Mouse (Mus musculus): ENCODE data around the gene Lrp10. TPM values are rescaled to one million over a fixed set of nuclear protein-coding genes. Genes with fewer than 3 reads are reported as not detected.

Lrp10 gene
- 24.5 and 26.6 TPM in 2 replicates for polyA plus RNA-seq (2014; fragmentation: Nextera tagmentation; extraction: Ambion mirVana)

DNA sequence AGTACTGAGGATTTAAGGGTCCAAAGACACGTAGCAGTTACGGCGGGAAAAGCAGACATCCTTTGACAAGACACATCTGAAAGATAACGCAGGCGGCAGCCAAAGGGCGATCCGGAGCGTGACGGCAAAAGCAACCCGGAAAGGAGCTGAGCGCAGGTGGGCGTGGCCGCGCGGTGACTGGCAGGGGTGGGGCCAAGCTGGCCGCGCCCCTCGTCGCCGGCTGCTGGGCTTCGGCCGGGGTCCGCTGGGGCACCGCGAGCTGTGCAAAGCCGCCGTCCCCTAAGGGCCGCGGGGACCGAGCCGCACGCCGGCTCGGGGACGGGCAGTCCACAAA lies at the start of gene Lrp10:
Lrp10 (plus strand) TSS at position 179 of the 334 bp plus-strand sequence.
- DNase-seq (ENCODE audit: low spot score) (peak; percentile 89), ATAC-seq (ENCODE audit: insufficient read depth, low FRiP score, low TSS enrichment) (peak; percentile 93)
- peak within 1 kb of the TSS; percentile 44 for H3K27ac ChIP-seq (ENCODE audit: low read depth, low read length)
- H3K9me3 ChIP-seq (ENCODE audit: control insufficient read depth, low read length) = no peaks in the 10 kb centered on the region
- no peaks in the 10 kb centered on the region for H3K4me1 ChIP-seq (ENCODE audit: control insufficient read depth, insufficient read depth, low read length)
- peaks cover 6% of the 10 kb centered on the region for H3K36me3 ChIP-seq (ENCODE audit: control insufficient read depth, insufficient read depth, low read length)
- peak within 1 kb of the TSS; percentile 74 for H3K4me3 ChIP-seq (ENCODE audit: low read depth, low read length)
- H3K27me3 ChIP-seq (ENCODE audit: control insufficient read depth, insufficient read depth, low read length) = no peaks in the 10 kb centered on the region
- WGBS = under 1% methylated on average over 32 of the region's 35 CpGs
- H3K4me2 ChIP-seq (ENCODE audit: low read depth) = peak within 1 kb of the TSS; percentile 88
- peak within 1 kb of the TSS; percentile 77 for H3K9ac ChIP-seq (ENCODE audit: low read length)

- no peaks in the 10 kb centered on the region for H3K36me3 ChIP-seq (ENCODE audit: control insufficient read depth, insufficient read depth, low read length)
- no peaks in the 10 kb centered on the region for H3K9me3 ChIP-seq (ENCODE audit: control insufficient read depth, low read length)
- DNase-seq (ENCODE audit: low spot score) (no peak), ATAC-seq (ENCODE audit: insufficient read depth, low FRiP score, low TSS enrichment) (no peak)
- H3K27ac ChIP-seq (ENCODE audit: low read depth, low read length) = no peak overlapping the region
- no peak overlapping the region for H3K9ac ChIP-seq (ENCODE audit: low read length)
- H3K27me3 ChIP-seq (ENCODE audit: control insufficient read depth, insufficient read depth, low read length) = 0 out of 2 replicates have a peak, but pooled peaks cover 6% of the 10 kb centered on the region
- 8% methylated on average over 13 of the region's 13 CpGs for WGBS
- peaks cover 2% of the 10 kb centered on the region for H3K4me1 ChIP-seq (ENCODE audit: control insufficient read depth, insufficient read depth, low read length)
- H3K4me3 ChIP-seq (ENCODE audit: low read depth, low read length) = no peak overlapping the region
- H3K4me2 ChIP-seq (ENCODE audit: low read depth) = no peak overlapping the region
These were observed 48.5 kb upstream of the Lrp10 start for GRCm38 (mm10) chr14:54415241-54416020.

- no peak overlapping the region for H3K27ac ChIP-seq (ENCODE audit: low read depth, low read length)
- H3K9ac ChIP-seq (ENCODE audit: low read length) = no peak overlapping the region
- no peaks in the 10 kb centered on the region for H3K9me3 ChIP-seq (ENCODE audit: control insufficient read depth, low read length)
- H3K27me3 ChIP-seq (ENCODE audit: control insufficient read depth, insufficient read depth, low read length) = 0 out of 2 replicates have a peak, but pooled peaks cover 6% of the 10 kb centered on the region
- no peak overlapping the region for H3K4me3 ChIP-seq (ENCODE audit: low read depth, low read length)
- 28% methylated on average over 5 of the region's 5 CpGs for WGBS
- no peaks in the 10 kb centered on the region for H3K36me3 ChIP-seq (ENCODE audit: control insufficient read depth, insufficient read depth, low read length)
- H3K4me1 ChIP-seq (ENCODE audit: control insufficient read depth, insufficient read depth, low read length) = peaks cover 2% of the 10 kb centered on the region
- no peak for ATAC-seq (ENCODE audit: insufficient read depth, low FRiP score, low TSS enrichment)
- DNase-seq (ENCODE audit: low spot score) = no peak
- no peak overlapping the region for H3K4me2 ChIP-seq (ENCODE audit: low read depth)
These were observed 47.6 kb upstream of the Lrp10 start for GRCm38 (mm10) chr14:54416229-54416775.

- H3K9me3 ChIP-seq (ENCODE audit: control insufficient read depth, low read length) = no peaks in the 10 kb centered on the region
- no peak for ATAC-seq (ENCODE audit: insufficient read depth, low FRiP score, low TSS enrichment)
- H3K4me1 ChIP-seq (ENCODE audit: control insufficient read depth, insufficient read depth, low read length) = peaks cover 2% of the 10 kb centered on the region
- no peak overlapping the region for H3K4me2 ChIP-seq (ENCODE audit: low read depth)
- no peaks in the 10 kb centered on the region for H3K36me3 ChIP-seq (ENCODE audit: control insufficient read depth, insufficient read depth, low read length)
- H3K4me3 ChIP-seq (ENCODE audit: low read depth, low read length) = no peak overlapping the region
- WGBS = 70% methylated on average over 4 of the region's 4 CpGs
- no peak for DNase-seq (ENCODE audit: low spot score)
- 0 out of 2 replicates have a peak, but pooled peaks cover 6% of the 10 kb centered on the region for H3K27me3 ChIP-seq (ENCODE audit: control insufficient read depth, insufficient read depth, low read length)
- H3K9ac ChIP-seq (ENCODE audit: low read length) = no peak overlapping the region
- no peak overlapping the region for H3K27ac ChIP-seq (ENCODE audit: low read depth, low read length)
These were observed 47.1 kb upstream of the Lrp10 start for GRCm38 (mm10) chr14:54416830-54417229.

- WGBS = 4% methylated on average over 19 of the region's 19 CpGs
- no peak for ATAC-seq (ENCODE audit: insufficient read depth, low FRiP score, low TSS enrichment)
- Histone ChIP-seq H3K4me2 (ENCODE audit: low read depth) (0 out of 2 replicates have a peak within 1 kb of the TSS, but pooled peaks have one; percentile 21), H3K27me3 (ENCODE audit: control insufficient read depth, insufficient read depth, low read length) (0 out of 2 replicates have a peak, but pooled peaks cover 6% of the 10 kb centered on the region), H3K4me1 (ENCODE audit: control insufficient read depth, insufficient read depth, low read length) (peaks cover 2% of the 10 kb centered on the region), H3K9ac (ENCODE audit: low read length) (no peak within 1 kb of the TSS), H3K36me3 (ENCODE audit: control insufficient read depth, insufficient read depth, low read length) (no peaks in the 10 kb centered on the region), H3K9me3 (ENCODE audit: control insufficient read depth, low read length) (no peaks in the 10 kb centered on the region), H3K27ac (ENCODE audit: low read depth, low read length) (no peak within 1 kb of the TSS), H3K4me3 (ENCODE audit: low read depth, low read length) (no peak within 1 kb of the TSS)
- peak; percentile 40 for DNase-seq (ENCODE audit: low spot score)
These were observed 46.3 kb upstream of the Lrp10 start, which contains the start of gene Slc7a7 for GRCm38 (mm10) chr14:54417623-54418081. Gene Slc7a7 (minus strand): TSS chr14:54417780.

- H3K27me3 ChIP-seq (ENCODE audit: control insufficient read depth, insufficient read depth, low read length) = 0 out of 2 replicates have a peak, but pooled peaks cover 6% of the 10 kb centered on the region
- WGBS = 79% methylated on average over 2 of the region's 2 CpGs
- peaks cover 2% of the 10 kb centered on the region for H3K4me1 ChIP-seq (ENCODE audit: control insufficient read depth, insufficient read depth, low read length)
- no peaks in the 10 kb centered on the region for H3K9me3 ChIP-seq (ENCODE audit: control insufficient read depth, low read length)
- no peak overlapping the region for H3K9ac ChIP-seq (ENCODE audit: low read length)
- DNase-seq (ENCODE audit: low spot score) (no peak), ATAC-seq (ENCODE audit: insufficient read depth, low FRiP score, low TSS enrichment) (no peak)
- H3K36me3 ChIP-seq (ENCODE audit: control insufficient read depth, insufficient read depth, low read length) = no peaks in the 10 kb centered on the region
- no peak overlapping the region for H3K27ac ChIP-seq (ENCODE audit: low read depth, low read length)
- H3K4me2 ChIP-seq (ENCODE audit: low read depth) = no peak overlapping the region
- H3K4me3 ChIP-seq (ENCODE audit: low read depth, low read length) = no peak overlapping the region
These were observed 42.9 kb upstream of the Lrp10 start for GRCm38 (mm10) chr14:54421014-54421413.

DNA sequence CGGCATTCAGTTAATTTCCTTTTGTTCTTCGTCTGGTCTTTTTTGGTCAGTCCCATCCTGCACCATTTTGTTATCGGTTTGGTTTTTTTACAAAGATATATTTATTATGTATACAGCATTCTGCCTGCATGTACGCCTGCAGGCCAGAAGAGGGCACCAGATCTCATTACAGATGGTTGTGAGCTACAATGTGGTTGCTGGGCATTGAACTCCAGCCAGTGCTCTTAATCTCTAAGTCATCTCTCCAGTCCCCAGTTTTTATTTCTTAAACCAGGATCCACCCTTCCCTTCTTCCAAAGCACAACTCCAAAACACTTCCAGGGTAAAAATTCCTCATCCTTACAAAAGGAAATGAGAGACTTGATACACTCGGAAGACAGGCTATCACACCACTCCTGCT lies 40.5 kb upstream of the Lrp10 start:
- WGBS = 57% methylated on average over 5 of the region's 5 CpGs
- Histone ChIP-seq H3K9ac (ENCODE audit: low read length) (no peak overlapping the region), H3K9me3 (ENCODE audit: control insufficient read depth, low read length) (no peaks in the 10 kb centered on the region), H3K27me3 (ENCODE audit: control insufficient read depth, insufficient read depth, low read length) (no peaks in the 10 kb centered on the region), H3K27ac (ENCODE audit: low read depth, low read length) (no peak overlapping the region), H3K4me2 (ENCODE audit: low read depth) (no peak overlapping the region), H3K4me3 (ENCODE audit: low read depth, low read length) (no peak overlapping the region), H3K4me1 (ENCODE audit: control insufficient read depth, insufficient read depth, low read length) (peaks cover 7% of the 10 kb centered on the region; the same call in 1 of the 2 replicates), H3K36me3 (ENCODE audit: control insufficient read depth, insufficient read depth, low read length) (no peaks in the 10 kb centered on the region)
- ATAC-seq (ENCODE audit: insufficient read depth, low FRiP score, low TSS enrichment) (no peak), DNase-seq (ENCODE audit: low spot score) (no peak)

GRCm38 (mm10) chr14:54424634-54425033 lies 39.3 kb upstream of the Lrp10 start:
- ATAC-seq (ENCODE audit: insufficient read depth, low FRiP score, low TSS enrichment) (no peak), DNase-seq (ENCODE audit: low spot score) (no peak)
- no peak overlapping the region for H3K9ac ChIP-seq (ENCODE audit: low read length)
- no peaks in the 10 kb centered on the region for H3K36me3 ChIP-seq (ENCODE audit: control insufficient read depth, insufficient read depth, low read length)
- H3K9me3 ChIP-seq (ENCODE audit: control insufficient read depth, low read length) = no peaks in the 10 kb centered on the region
- no peak overlapping the region for H3K4me2 ChIP-seq (ENCODE audit: low read depth)
- H3K4me1 ChIP-seq (ENCODE audit: control insufficient read depth, insufficient read depth, low read length) = peaks cover 7% of the 10 kb centered on the region; the same call in 1 of the 2 replicates
- WGBS = 96% methylated on average over 1 of the region's 1 CpGs
- H3K4me3 ChIP-seq (ENCODE audit: low read depth, low read length) = no peak overlapping the region
- no peaks in the 10 kb centered on the region for H3K27me3 ChIP-seq (ENCODE audit: control insufficient read depth, insufficient read depth, low read length)
- H3K27ac ChIP-seq (ENCODE audit: low read depth, low read length) = no peak overlapping the region

Measured in neural tube, embryonic 11.5 days (tissue).